Mouse (Mus musculus) liver, adult 2 months (tissue): ENCODE data around the gene Spata25. TPM values are rescaled to one million over a fixed set of nuclear protein-coding genes. Genes with fewer than 3 reads are reported as not detected.
"Not testable (repeated sequence)": the region's sequence is repeated elsewhere in the genome, so short reads cannot be mapped to it uniquely, and the experiment has no call there.

ENCODE experiments used
- DNase-seq: peaks from one replicate; pipeline ENCODE4 v3.0.0-alpha.2; 2011; ENCODE audit warnings: low read depth, low spot score; ENCODE audit errors: extremely low read depth
- H3K27ac ChIP-seq: fragments of 200-500 bp; replicated peaks from 2 replicates; pipeline ENCODE4 v1.5.1; 2012; ENCODE audit warnings: low read depth, mild to moderate bottlenecking, control low read depth, inconsistent platforms, low read length; ENCODE audit not compliant: insufficient read depth
- H3K27me3 ChIP-seq: fragments of 200-500 bp; 2 replicates; pipeline ENCODE4 v1.6.1; 2012; ENCODE audit warnings: mild to moderate bottlenecking, moderate library complexity, low read length, inconsistent platforms; ENCODE audit not compliant: control insufficient read depth, insufficient read depth
- H3K36me3 ChIP-seq: fragments of 200-500 bp; 2 replicates; pipeline ENCODE4 v1.6.1; 2012; ENCODE audit warnings: low read length, inconsistent platforms; ENCODE audit not compliant: control insufficient read depth, insufficient read depth
- H3K4me1 ChIP-seq: fragments of 200-500 bp; 2 replicates; pipeline ENCODE4 v1.6.1; 2011; ENCODE audit warnings: low read length; ENCODE audit not compliant: control insufficient read depth, insufficient read depth
- H3K4me3 ChIP-seq: fragments of 200-500 bp; 2 replicates; pipeline ENCODE4 v1.5.1; 2011; ENCODE audit warnings: low read depth, mild to moderate bottlenecking, control low read depth, low read length, moderate library complexity; ENCODE audit not compliant: insufficient read depth
- H3K79me2 ChIP-seq: fragments of 200-500 bp; 2 replicates; pipeline ENCODE4 v1.6.1; 2012; ENCODE audit warnings: inconsistent platforms, mild to moderate bottlenecking, low read length, moderate library complexity; ENCODE audit not compliant: control insufficient read depth, insufficient read depth
- H3K9ac ChIP-seq: fragments of 200-500 bp; 2 replicates; pipeline ENCODE4 v1.6.1; 2012; ENCODE audit warnings: low read depth, mild to moderate bottlenecking, control low read depth, inconsistent platforms, low read length
- CTCF ChIP-seq: fragments of 200-500 bp; IDR thresholded peaks from 2 replicates; pipeline ENCODE4 v1.5.1; 2011; ENCODE audit warnings: low read depth, low read length, control low read depth
- POLR2A ChIP-seq: fragments of 200-500 bp; IDR thresholded peaks from 2 replicates; pipeline ENCODE4 v1.6.1; 2011; ENCODE audit warnings: low read length, control low read depth; ENCODE audit not compliant: insufficient read depth; ENCODE audit errors: extremely low read depth
- WGBS: fragments of 180-500 bp; shearing (Covaris S2); methylation state at CpG from one replicate; pipeline ENCODE4 v1.1.7; 2018; 5-methylcytosine and 5-hydroxymethylcytosine counted together
- polyA plus RNA-seq: library from polyadenylated mRNA; depleted of rRNA; stranded (reverse); fragments of >200 nt; gene quantifications from 2 replicates; pipeline ENCODE4 v1.2.3, GENCODE M21; 2012
- total RNA-seq: library from RNA; depleted of rRNA; stranded (reverse); fragments of >200 nt; gene quantifications from 2 replicates; pipeline ENCODE4 v1.2.3, GENCODE M21; 2014

Spata25 gene
- total and polyA plus RNA-seq, 2 experiments = 0.18 TPM; not detected in 1

GRCm38 (mm10) chr2:164856309-164857100 is 28.2 kb upstream of the Spata25 start:
- no peak; the same call in 1 of the 2 replicates for TF ChIP-seq CTCF
- no peak for TF ChIP-seq POLR2A
- Histone ChIP-seq H3K27me3 (no peaks in the 10 kb centered on the region), H3K27ac (peak overlapping the region; percentile 58), H3K4me1 (peaks cover 13% of the 10 kb centered on the region), H3K36me3 (no peaks in the 10 kb centered on the region; the same call in 1 of the 2 replicates), H3K79me2 (no peaks in the 10 kb centered on the region), H3K9ac (peak overlapping the region; percentile 76), H3K4me3 (peak overlapping the region; percentile 77)
- DNase-seq = peak; percentile 84
- WGBS = 2% methylated on average over 42 of the region's 42 CpGs

- H3K4me1 ChIP-seq = peaks cover 13% of the 10 kb centered on the region
- DNase-seq = peak; percentile 81
- H3K36me3 ChIP-seq, H3K27me3 ChIP-seq, H3K4me3 ChIP-seq, H3K79me2 ChIP-seq, H3K27ac ChIP-seq, H3K9ac ChIP-seq: not testable (repeated sequence)
- WGBS = 66% methylated on average over 5 of the region's 5 CpGs
Observed at GRCm38 (mm10) chr2:164855572-164855971, 27.2 kb upstream of the Spata25 start.

GRCm38 (mm10) chr2:164850061-164850460 is 21.7 kb upstream of the Spata25 start:
- no peaks in the 10 kb centered on the region; the same call in 1 of the 2 replicates for H3K36me3 ChIP-seq
- H3K4me1 ChIP-seq = no peaks in the 10 kb centered on the region
- H3K9ac ChIP-seq = no peak overlapping the region
- no peaks in the 10 kb centered on the region for H3K27me3 ChIP-seq
- DNase-seq = no peak
- WGBS = 90% methylated on average over 8 of the region's 8 CpGs
- no peak overlapping the region for H3K4me3 ChIP-seq
- no peak for TF ChIP-seq CTCF
- TF ChIP-seq POLR2A = no peak
- H3K79me2 ChIP-seq = no peaks in the 10 kb centered on the region
- no peak overlapping the region for H3K27ac ChIP-seq

GRCm38 (mm10) chr2:164845782-164846181 is 17.4 kb upstream of the Spata25 start:
- Histone ChIP-seq H3K9ac (no peak overlapping the region), H3K27ac (no peak overlapping the region), H3K4me1 (no peaks in the 10 kb centered on the region), H3K79me2 (no peaks in the 10 kb centered on the region), H3K4me3 (no peak overlapping the region), H3K36me3 (no peaks in the 10 kb centered on the region), H3K27me3 (no peaks in the 10 kb centered on the region)
- 65% methylated on average over 3 of the region's 3 CpGs for WGBS
- no peak for DNase-seq
- TF ChIP-seq POLR2A (no peak), CTCF (peak; percentile 44; the same call in 1 of the 2 replicates)

- Histone ChIP-seq H3K79me2 (no peaks in the 10 kb centered on the region; the same call in 1 of the 2 replicates), H3K27me3 (no peaks in the 10 kb centered on the region), H3K36me3 (peaks cover 12% of the 10 kb centered on the region), H3K9ac (peak overlapping the region; percentile 6; the same call in 1 of the 2 replicates), H3K27ac (no peak overlapping the region), H3K4me3 (no peak overlapping the region), H3K4me1 (peaks cover 7% of the 10 kb centered on the region; the same call in 1 of the 2 replicates)
- TF ChIP-seq POLR2A (no peak), CTCF (no peak)
- 97% methylated on average over 4 of the region's 4 CpGs for WGBS
- DNase-seq = no peak
Observed at GRCm38 (mm10) chr2:164835164-164835563, 6.8 kb upstream of the Spata25 start.

- peak overlapping the region; percentile 62 for H3K4me3 ChIP-seq
- peak overlapping the region; percentile 56 for H3K9ac ChIP-seq
- peak overlapping the region; percentile 61 for H3K27ac ChIP-seq
- DNase-seq = peak; percentile 25
- TF ChIP-seq POLR2A = no peak
- peak; percentile 16; the same call in 1 of the 2 replicates for TF ChIP-seq CTCF
- H3K4me1 ChIP-seq = peaks cover 7% of the 10 kb centered on the region; the same call in 1 of the 2 replicates
- peaks cover 12% of the 10 kb centered on the region for H3K36me3 ChIP-seq
- no peaks in the 10 kb centered on the region; the same call in 1 of the 2 replicates for H3K79me2 ChIP-seq
- 50% methylated on average over 8 of the region's 8 CpGs for WGBS
- H3K27me3 ChIP-seq = no peaks in the 10 kb centered on the region
Observed at GRCm38 (mm10) chr2:164834531-164834930, 6.2 kb upstream of the Spata25 start.
